Mouse (Mus musculus) megakaryocyte-erythroid progenitor cell, adult 5-6 weeks (primary cell): ENCODE measurements at regions not wholly inside any gene's neighbourhood (a gene's known extent, or its start where the extent isn't known, plus 50 kb on each side); places are given as distances from the start of the nearest gene placed in this dataset.
A peak's percentile ranks its signal among the peaks of the same experiment; 100 is the strongest.

Experiments
- ATAC-seq: replicated peaks from 2 replicates; pipeline ENCODE4 v1.8.0; 2016; ENCODE audit warnings: mild to moderate bottlenecking, inconsistent platforms; ENCODE audit not compliant: severe bottlenecking, poor library complexity, low FRiP score, low TSS enrichment

DNA sequence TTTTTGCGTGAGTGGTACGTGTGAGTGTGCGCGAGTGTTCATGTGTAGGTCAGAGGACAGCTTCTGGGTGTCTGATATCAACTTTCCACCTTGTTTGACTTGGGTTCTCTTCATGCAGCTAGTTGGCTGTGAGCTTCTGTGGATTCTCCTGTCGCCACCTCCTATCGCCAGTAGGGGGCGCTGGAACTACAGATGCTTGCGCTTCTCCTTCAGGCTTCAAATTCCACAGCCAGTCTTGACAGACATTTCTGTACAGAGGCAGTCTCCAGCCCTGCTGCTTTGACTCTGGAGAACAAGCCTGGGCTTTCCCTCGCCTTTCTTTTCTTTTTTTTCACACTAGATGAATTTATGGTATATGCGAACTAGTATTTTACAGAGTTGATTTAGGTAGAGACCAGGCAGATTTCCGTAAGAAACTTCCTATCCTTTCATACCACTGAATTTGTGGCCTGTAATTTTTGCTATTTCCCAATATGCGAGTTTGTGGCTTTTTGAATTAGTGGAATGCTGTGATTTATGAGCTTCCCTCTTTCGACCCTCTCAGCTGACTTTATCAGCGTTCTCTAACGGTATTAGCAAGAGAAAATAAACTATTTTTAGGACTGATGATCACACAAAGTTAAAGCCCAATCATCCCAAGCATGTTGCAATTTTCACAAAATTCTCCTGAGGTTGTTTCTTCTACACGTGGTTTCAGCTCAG lies 104.5 kb upstream of the Phactr1 start:
- ATAC-seq = peak; percentile 65

DNA sequence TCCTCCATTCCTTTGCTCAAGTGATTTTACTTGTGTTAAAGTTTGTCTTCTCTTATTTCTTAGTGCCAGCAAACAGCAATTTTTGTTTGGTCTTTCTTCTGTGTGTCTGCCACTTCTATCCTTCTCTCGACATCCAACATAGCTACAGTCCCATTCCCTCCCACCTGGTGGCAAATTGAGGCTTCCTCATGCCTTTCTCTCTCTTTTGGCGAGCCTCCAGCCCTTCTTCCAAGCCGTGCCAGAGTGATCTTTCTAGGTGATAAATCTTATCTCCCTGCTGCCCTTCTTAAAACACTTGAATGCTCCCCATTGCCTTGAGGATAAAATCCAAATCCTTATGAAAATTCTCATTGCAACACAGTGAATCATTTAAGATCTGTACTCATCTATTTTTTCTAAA lies 101.0 kb upstream of the Phactr1 start:
- ATAC-seq = no peak

DNA sequence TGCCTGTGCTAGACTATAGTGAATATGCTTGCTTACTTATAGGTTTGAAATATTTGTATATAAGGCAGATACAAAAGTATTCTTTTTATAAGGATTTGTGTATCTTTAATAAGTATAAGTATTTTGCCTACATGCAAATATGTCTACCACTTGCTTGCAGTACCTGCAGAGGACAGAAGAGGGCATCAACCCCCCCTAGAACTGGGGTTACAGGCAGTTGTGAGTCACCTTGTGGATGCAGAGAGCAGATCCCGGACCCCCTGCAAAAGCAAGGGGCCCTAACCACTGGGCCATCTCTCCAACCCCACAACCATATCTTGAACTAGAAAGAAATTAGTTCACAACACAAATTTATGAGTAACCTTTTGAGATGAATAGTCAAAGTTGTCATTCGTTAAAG lies 91.3 kb upstream of the Phactr1 start:
- ATAC-seq = no peak

DNA sequence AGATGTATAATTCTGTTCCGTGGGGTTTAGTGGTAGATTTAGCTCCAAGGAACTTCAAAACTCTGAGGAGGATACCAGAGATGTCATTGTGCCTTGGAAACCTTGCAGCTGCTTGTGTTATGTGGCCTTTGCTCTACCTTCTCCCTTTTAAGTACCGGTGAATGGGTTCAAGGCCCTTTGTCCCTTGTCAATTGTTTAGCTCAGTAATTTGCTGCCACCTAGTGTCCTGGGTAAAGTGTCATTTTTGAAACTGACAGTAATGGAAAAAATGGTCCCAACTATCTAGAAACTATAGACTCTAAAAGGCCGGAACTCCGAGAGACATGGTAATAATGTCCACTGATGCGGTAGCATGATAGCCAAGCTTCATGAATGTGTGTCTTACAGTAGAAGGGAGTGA lies 90.8 kb upstream of the Phactr1 start:
- ATAC-seq = no peak

DNA sequence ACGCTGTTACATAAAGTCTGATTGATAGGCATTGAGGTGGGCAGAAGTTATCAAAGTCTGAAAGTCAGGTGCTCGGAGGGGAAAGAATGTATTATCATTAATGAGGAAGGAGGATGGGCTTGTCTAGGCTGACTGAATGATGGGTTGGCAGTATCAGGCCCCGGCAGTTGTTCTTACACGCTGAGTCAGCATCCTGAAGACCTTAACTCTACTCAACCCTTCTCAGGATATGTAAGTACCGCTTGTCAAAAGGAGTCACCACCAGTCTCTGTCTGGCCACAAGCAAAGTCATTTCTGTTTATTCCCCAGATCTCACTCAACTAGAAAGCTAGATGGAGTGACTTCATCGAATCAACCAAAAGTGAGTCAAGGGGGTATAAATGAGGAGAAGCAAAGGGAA lies 90.0 kb upstream of the Phactr1 start:
- ATAC-seq = no peak

DNA sequence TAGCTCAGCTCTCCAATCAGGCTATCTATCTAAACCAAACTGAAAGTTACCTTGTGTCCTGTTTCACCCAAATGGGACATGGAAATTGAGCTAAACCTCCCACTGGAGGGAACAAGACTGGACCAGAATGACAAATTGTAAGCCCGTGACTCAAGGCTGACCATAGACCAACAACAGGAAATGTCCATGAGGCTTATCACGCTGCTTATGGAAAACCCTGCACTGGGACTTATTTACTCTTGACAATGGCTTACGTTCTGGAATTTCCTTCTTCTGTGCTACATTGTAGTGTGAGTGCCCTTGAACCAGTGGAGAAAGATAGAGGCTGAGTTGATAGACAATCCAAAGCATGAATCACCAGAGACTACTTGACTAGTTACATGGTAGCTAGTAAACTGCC lies 87.5 kb upstream of the Phactr1 start:
- ATAC-seq = no peak

DNA sequence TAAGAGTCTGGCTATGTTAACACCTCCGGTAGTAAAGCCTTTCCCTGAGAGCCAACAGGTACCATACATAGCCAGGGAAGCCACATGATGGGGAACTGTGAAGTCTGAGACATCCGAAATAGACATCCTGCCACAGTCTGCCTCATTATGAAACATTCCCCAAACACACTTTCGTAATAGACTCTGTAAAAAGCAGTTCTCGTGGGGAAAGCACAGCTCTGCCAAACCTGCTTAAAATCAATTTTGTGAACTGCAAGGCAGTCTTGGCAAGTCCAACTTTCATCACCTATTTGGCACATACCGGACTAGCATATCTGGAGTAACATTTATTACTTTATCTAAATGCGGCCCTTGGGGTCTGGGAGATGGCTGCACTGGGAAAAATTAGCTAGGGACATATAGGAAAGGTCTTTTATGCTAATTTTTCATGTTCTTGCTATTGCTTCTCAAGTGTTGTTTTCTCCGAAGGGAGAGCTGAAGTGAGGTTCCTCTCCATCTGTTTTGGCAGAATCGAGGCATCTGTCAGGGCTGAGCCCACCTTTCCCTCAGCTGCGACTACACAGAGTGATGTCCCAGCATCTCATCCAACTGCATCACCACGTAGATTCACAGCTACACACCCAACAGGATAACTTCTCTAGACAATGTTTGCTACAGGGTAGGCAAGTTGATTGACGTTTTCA lies 86.8 kb upstream of the Phactr1 start:
- ATAC-seq = no peak

DNA sequence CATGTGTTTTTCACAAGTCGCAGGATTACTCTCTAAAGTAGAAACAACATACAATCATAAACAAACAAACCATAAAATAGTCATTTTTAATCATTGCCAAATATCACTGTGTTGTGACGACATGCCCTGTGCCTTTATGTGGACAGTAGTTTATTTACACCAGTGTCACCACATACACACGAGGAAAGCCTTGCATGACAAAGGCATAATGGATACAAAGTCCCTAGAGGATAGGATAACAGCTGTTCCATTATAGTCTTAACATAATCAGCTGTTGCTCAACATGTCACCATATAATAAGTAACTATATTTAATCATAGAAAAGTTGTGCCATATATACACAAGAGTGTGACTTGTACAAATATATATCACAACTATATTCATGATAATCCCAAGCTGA lies 85.2 kb upstream of the Phactr1 start:
- no peak for ATAC-seq

DNA sequence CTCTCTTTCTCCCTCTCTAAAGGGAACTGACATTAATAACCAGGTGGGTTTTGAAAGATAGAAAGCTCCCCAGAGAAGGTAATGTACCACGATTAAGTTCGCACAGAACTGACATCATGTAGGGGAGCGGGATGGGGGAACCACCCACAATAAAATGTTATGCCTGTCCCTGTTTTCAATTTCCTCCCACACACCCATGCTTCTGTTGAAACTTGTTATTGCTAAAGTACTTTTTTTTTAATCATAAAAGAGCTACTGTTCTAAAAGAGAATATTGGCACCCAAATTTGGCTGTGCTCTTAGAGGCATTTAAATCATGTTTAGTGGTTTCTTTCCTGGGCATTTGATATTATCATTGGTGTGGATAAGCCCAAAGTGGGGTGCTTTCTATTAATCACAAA lies 82.6 kb upstream of the Phactr1 start:
- no peak for ATAC-seq

DNA sequence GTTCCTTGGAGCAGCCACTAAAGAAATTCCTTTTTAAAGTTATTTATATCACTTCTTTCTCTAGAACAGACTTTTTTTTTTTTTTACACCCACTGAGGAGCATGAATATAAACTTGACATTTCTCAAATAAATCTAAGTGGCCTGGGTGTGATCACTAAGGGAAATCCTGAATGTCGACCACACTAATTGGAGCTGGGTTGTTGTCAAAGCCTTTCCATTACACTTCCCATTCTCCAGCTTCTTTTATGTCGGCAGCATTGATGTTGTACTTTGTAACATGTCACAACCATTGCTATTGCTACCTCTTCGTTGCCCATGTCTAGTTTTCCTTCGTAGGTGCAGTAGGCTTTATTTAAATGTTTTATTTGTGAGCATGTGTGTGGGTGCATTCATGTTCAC lies 77.1 kb upstream of the Phactr1 start:
- no peak for ATAC-seq

DNA sequence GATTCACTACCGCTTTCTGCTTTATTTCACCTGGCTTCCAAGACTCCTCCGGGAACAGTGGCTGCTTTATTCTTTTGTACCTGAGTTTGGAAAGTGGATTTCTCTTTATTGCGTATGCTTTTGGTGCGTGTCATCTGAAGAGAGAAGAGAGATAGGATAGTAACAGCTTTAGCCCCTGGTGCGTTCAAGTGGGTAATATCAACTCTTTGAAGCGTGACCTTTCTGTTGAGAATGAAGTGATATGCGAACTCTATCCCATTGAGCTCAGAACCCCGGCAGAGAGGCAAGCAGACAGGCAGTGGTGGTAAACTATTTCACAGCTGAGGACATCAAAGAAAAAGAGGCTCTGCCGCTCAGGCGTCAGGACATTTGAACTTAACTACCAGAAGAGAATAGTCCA lies 72.7 kb upstream of the Phactr1 start:
- no peak for ATAC-seq

DNA sequence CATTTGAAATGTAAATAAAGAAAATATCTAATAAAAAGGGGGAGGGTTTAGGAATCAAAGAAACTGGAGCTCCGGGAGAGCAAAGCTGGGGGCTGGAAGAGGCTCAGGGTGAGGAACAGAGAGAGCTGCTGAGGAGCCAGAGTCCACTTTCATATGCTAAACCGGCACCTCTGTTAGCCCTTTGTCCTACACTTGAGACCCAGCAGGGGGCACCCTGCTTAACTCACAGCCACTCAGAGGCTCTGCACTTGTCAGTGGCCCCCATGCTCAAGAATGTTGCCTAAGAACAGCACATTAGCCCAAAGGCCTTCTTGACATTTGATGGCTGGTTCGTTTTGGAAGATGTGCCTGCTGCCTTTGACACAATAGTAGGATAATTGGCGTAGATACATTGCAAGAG lies 71.5 kb upstream of the Phactr1 start:
- no peak for ATAC-seq

DNA sequence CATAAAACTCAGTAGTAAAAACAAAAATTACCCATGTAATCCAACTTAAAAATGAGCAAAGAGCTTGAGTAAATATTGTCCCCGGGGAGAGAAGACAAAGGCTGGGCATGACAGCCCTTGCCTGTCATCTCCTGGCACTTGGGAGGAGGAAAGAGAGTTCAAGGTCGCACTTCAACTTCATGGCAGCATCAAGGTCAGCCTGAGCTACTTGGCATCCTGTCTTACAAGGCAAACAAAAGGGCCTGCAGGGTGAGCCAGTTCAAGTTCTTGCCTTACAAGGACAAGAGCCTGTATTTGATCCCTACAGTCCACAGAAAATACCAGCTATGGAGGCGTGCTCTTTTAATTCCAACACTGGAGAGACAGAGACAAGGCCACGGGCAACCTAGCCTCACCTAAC lies 67.1 kb upstream of the Phactr1 start:
- ATAC-seq = no peak

DNA sequence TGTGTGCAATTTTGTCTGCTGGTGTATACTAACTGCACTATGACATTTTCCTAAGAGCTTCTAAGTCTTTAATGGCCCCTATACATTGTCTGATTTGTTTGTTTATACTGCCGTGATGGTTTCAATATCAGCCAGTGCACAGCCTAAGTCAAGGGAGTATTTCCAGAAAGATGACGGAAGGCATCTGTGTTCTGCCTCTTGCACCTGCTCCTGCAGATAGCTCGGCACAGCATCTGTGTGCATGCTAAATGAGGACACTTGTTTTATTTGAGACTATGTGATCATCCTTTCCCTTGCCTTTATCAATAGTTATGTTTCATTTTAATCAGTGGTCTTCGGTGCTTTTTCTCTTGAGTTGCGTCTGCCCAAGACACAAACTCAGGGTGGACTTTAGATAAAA lies 64.6 kb upstream of the Phactr1 start:
- no peak for ATAC-seq

DNA sequence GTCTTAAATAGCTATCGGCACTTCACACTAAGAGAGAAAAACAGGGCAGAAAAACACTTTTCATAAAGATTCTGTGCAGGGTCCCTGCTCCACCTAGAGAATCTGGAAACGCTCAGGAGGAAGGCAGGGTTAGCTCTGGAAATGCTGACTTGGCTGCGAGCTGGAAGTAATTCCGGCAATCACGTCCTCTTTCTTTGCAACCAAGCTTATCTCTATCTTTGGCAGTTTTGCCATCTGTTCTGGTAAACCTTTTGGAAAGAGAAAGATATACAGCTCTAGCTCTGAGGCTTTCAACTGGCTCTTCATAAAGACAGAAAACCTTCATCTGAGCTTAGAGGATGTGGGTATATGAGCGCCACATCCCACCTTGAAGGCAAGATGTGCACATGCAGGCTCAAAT lies 63.2 kb upstream of the Phactr1 start:
- no peak for ATAC-seq

DNA sequence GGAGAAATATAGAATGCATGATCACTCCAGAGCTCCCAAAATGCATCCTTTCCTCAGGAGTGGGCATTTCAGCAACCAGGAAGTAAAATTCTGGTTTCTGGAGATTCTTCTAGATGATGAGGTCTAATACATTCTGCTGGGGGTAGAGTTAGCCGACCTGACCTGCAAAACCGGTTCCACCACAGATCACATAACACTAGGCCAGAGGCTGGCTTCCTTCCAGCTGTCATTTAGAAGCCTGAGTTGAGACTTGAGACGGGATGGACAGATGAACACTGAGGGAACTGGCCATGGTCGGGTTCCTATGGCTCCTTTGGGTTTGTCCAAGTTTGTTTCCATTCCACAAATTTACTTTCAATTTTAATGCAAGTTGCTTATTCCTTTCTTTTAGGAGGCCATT lies 62.6 kb upstream of the Phactr1 start:
- no peak for ATAC-seq

DNA sequence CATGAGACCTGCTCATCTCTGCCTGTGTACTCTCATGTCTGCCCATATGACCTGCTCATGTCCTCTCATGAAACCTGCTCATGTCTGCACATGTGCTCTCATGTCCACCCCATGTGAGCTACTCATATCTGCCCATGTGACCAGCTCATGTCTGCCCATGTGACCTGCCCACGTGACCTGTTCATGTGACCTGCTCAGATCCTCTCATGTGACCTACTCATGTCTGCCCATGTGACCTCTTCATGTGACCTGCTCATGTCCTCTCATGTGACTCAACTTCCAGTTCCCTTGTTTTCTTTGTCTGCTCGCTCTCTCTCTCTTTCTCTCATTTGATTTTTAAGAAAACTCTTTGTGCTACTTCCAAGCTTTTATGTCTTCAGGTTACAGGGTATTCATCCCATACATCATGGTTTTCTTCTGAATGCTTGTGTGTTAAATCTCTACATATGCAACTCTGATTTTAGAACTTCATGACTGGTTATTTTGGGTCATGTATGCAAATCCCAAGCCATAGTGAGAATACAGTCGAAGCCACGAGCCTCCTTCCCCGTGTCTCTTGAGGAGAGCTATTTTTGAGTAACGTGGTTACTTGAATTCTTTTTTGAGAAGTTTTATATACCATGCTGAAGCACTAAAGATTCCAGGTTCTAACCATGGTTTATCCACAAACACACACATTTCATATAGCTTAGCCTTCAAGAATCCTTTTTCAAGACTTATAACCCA lies 60.7 kb upstream of the Phactr1 start:
- ATAC-seq = no peak

DNA sequence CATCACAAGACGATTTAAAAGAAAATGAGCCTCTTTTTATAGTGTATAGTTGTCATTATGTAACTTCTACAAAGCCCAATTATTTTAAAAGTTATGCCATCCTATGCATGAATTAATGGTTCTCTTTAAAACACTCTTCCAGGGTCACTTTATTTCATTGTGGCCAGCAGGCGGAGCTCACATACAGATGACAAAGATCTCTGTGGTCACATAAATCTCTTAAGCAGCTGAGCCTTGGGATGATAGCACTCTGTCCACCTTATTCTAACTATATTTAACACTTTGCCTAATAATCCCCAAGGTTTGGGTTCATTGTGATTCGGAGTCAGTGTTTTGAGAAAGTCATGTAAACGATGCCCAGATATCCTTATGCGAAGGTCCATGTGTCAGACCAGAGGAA lies 56.9 kb upstream of the Phactr1 start:
- no peak for ATAC-seq
